Mouse (Mus musculus): ENCODE data around the gene Mov10l1. TPM values are rescaled to one million over a fixed set of nuclear protein-coding genes. Genes with fewer than 3 reads are reported as not detected.

Gene Mov10l1
- polyA plus RNA-seq, 1 experiment from 2014 or later, result 0.05 TPM

DNA sequence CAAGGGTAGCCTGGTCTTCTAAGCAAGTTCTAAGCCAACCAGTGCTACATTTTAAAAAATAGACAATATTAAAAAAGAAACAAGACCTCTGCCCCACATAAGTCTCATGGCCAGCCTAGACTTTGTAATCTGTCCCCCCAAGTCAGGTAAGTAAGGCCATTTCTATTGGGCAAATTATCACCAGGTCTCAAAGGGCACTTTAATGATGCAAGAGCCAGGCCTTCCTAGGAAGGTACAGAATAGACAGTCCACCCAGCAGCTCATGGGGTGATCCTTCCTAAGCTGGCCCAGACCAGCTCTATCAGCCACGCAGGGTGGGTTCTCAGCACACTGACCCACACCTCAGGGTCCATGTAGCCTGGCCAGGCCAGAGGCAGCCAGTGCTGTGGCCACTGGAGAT lies 101.2 kb downstream of the Mov10l1 start:
- Histone ChIP-seq H3K4me2 (no peak overlapping the region), H3K9me3 (replicated peaks) (no peaks in the 10 kb centered on the region), H3K9ac (no peak overlapping the region), H3K4me3 (replicated peaks) (no peak overlapping the region), H3K36me3 (peaks cover 77% of the 10 kb centered on the region), H3K27ac (no peak overlapping the region), H3K4me1 (peaks cover 7% of the 10 kb centered on the region), H3K27me3 (no peaks in the 10 kb centered on the region)
- WGBS, result 89% methylated on average over 1 of the region's 1 CpGs
- ATAC-seq (replicated peaks; ENCODE audit: low FRiP score), result no peak

DNA sequence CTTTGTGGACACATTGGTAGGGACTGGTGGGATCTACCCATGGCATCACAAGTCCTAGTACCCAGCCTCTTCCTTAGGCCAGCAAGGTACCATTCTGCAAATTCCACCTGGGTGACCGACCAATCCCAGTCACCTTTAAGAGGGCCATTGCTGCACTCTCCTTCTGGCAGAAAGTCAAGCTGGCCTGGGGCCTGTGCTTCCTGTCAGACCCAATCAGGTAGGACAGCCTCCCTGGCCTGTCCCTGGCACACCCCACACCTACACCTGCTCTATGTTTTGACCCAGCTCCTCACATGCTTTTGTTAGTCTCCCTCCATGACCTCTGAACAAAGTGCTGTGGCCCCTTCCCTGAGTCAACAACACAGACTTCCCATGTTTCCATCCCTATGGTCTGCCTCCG lies 102.1 kb downstream of the Mov10l1 start:
- H3K9ac ChIP-seq, result no peak overlapping the region
- no peaks in the 10 kb centered on the region for H3K27me3 ChIP-seq
- peaks cover 75% of the 10 kb centered on the region for H3K36me3 ChIP-seq
- 85% methylated on average over 2 of the region's 2 CpGs for WGBS
- H3K4me1 ChIP-seq, result peaks cover 11% of the 10 kb centered on the region
- no peak overlapping the region for H3K27ac ChIP-seq
- H3K9me3 ChIP-seq (replicated peaks), result no peaks in the 10 kb centered on the region
- no peak overlapping the region for H3K4me2 ChIP-seq
- no peak overlapping the region for H3K4me3 ChIP-seq (replicated peaks)
- no peak for ATAC-seq (replicated peaks; ENCODE audit: low FRiP score)

DNA sequence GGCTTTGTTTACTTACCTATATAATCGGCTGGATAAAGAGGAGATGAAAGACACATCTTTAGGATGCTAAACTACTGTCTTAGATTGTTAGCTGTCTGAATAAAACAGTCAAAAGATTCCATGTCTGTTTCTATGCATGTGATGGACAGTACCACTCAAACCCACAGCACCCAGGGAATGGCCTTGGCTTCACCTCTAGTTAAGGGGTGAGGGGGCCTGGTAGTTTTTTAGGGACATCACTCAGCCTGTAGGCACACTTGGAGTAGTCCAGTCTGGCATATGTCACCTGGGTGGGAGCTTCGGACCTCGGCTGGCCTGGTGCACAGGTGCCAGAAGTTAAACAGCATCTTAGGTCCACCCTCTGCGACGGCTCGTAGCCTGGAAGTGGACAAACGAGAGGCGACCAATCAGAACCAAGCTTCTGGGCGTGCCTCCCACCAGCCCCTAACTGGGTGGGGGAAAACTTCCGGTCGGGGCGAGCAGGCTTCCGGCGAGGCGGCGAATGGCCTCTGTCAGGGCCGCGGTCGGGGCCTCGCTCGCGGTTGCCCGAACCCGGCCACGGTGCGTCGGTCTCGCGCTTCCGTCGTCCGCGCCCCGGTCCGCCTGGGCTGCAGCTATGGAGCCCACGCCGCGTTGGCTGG lies 106.0 kb downstream of the Mov10l1 start, which contains the start of gene Selenoo:
Gene Selenoo (plus strand): TSS at position 478 of the 641 bp plus-strand sequence.
- WGBS, result 2% methylated on average over 38 of the region's 38 CpGs
- H3K27ac ChIP-seq, result peak within 1 kb of the TSS; percentile 89
- H3K4me2 ChIP-seq, result peak within 1 kb of the TSS; percentile 96
- peaks cover 60% of the 10 kb centered on the region for H3K36me3 ChIP-seq
- peak within 1 kb of the TSS; percentile 81 for H3K9ac ChIP-seq
- H3K9me3 ChIP-seq (replicated peaks), result no peaks in the 10 kb centered on the region
- H3K4me1 ChIP-seq, result peaks cover 21% of the 10 kb centered on the region
- peak; percentile 94 for ATAC-seq (replicated peaks; ENCODE audit: low FRiP score)
- no peaks in the 10 kb centered on the region for H3K27me3 ChIP-seq
- H3K4me3 ChIP-seq (replicated peaks), result peak within 1 kb of the TSS; percentile 65

DNA sequence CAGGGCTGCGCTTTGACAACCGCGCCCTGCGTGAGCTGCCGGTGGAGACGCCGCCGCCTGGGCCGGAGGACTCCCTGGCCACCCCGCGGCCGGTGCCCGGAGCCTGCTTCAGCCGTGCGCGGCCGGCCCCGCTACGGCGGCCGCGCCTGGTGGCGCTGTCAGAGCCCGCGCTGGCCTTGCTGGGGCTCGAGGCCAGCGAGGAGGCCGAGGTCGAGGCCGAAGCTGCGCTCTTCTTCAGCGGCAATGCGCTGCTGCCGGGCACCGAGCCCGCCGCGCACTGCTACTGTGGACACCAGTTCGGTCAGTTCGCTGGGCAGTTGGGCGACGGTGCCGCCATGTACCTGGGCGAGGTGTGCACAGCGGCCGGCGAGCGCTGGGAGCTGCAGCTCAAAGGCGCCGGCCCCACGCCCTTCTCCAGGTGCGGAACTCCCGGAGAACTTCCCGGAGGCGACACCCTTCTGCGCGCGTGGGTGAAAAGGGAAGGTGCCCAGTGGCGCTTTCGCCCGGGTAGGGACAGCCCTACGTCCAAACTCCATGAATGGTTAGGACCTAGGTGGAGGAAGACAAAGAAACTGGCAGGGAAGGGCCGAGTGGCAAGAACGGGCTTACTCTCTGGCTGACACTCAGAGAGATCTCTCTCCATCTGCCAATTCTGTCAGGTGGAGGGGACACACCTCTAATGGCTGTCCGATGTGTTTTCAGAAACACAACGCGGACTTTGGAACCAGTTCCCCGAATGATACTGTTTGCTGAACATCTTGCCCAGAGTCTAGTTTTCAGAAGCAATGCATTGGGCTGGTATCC lies 106.7 kb downstream of the Mov10l1 start:
- ATAC-seq (replicated peaks; ENCODE audit: low FRiP score), result peak; percentile 63
- peaks cover 21% of the 10 kb centered on the region for H3K4me1 ChIP-seq
- 3% methylated on average over 66 of the region's 68 CpGs for WGBS

DNA sequence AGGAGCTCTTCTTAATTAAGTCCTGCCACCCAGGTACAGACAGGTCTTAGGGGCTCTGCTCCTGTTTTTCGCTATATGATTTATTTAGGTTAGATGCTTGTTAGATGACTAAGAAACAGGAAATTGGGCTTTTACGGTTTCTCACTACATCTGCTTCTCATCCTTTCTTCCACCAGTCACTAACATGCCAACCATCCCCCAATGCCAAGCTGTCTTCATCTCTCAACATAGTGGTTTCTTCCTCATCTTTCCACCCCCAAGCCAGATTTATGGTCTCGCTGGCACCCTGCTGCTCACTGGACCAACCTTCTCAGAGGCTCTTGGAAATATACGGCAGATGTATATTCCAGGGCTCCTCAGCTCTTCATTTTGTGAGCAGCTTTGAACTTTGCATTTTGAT lies 108.0 kb downstream of the Mov10l1 start:
- peak overlapping the region; percentile 96; the same call in 1 of the 2 replicates for H3K4me2 ChIP-seq
- no peak overlapping the region for H3K4me3 ChIP-seq (replicated peaks)
- no peak for ATAC-seq (replicated peaks; ENCODE audit: low FRiP score)
- 78% methylated on average over 4 of the region's 4 CpGs for WGBS
- H3K36me3 ChIP-seq, result peaks cover 60% of the 10 kb centered on the region
- H3K27me3 ChIP-seq, result no peaks in the 10 kb centered on the region
- H3K27ac ChIP-seq, result no peak overlapping the region
- no peak overlapping the region for H3K9ac ChIP-seq
- H3K9me3 ChIP-seq (replicated peaks), result no peaks in the 10 kb centered on the region
- H3K4me1 ChIP-seq, result peaks cover 21% of the 10 kb centered on the region

More for the DNA sequence above, 106.7 kb downstream of the Mov10l1 start:
- Histone ChIP-seq H3K36me3 (peaks cover 60% of the 10 kb centered on the region), H3K27me3 (no peaks in the 10 kb centered on the region), H3K4me2 (peak overlapping the region; percentile 96), H3K9ac (peak overlapping the region; percentile 81), H3K9me3 (replicated peaks) (no peaks in the 10 kb centered on the region), H3K27ac (peak overlapping the region; percentile 89), H3K4me3 (replicated peaks) (peak overlapping the region; percentile 65)

DNA sequence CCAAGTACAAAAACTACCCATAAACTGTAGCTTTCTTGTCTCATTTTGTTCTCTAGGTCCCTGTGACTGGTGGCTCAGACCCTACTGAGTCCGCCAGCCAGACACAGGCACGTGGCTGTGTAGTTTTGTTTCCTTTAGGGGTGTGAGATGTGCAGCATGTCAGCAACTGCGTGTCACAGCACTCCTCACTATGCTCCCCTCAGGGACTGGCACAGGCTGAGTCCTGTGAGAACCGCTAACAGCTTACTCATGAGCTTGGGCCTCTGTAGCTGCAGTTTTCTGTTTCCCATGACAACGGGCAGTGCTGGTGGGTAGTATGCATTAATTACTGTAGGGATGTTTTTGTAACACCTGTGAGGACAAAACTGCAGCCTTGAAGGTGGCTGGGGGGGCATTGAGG lies 109.5 kb downstream of the Mov10l1 start:
- H3K4me2 ChIP-seq, result no peak overlapping the region
- H3K4me1 ChIP-seq, result peaks cover 21% of the 10 kb centered on the region
- 89% methylated on average over 5 of the region's 5 CpGs for WGBS
- H3K27me3 ChIP-seq, result no peaks in the 10 kb centered on the region
- no peak overlapping the region for H3K27ac ChIP-seq
- no peak overlapping the region for H3K9ac ChIP-seq
- no peak for ATAC-seq (replicated peaks; ENCODE audit: low FRiP score)
- H3K4me3 ChIP-seq (replicated peaks), result no peak overlapping the region
- peaks cover 60% of the 10 kb centered on the region for H3K36me3 ChIP-seq
- H3K9me3 ChIP-seq (replicated peaks), result no peaks in the 10 kb centered on the region

DNA sequence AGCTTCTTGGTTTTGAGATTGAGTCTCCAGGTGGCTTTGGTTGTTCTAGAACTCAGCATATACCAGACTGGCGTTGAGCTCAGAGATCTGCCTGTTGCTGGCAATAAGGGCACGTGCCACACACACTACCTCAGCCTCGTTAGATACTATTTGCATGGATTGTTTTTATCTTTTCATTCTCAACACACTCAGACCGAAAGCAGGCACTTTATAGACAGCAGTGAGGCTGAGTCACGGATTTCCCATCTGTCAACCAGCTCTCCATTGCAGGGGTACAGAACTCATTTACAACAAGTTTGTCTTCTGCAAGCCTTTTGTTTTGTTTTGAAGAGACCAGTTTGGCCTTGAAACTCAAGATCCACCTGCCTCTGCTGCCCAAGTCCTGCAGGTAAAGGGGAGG lies 114.7 kb downstream of the Mov10l1 start:
- 90% methylated on average over 5 of the region's 5 CpGs for WGBS
- Histone ChIP-seq H3K4me3 (replicated peaks) (no peak overlapping the region), H3K27me3 (no peaks in the 10 kb centered on the region), H3K9me3 (replicated peaks) (no peaks in the 10 kb centered on the region), H3K27ac (no peak overlapping the region), H3K9ac (no peak overlapping the region), H3K36me3 (peaks cover 100% of the 10 kb centered on the region), H3K4me2 (no peak overlapping the region), H3K4me1 (no peaks in the 10 kb centered on the region)
- ATAC-seq (replicated peaks; ENCODE audit: low FRiP score), result no peak

DNA sequence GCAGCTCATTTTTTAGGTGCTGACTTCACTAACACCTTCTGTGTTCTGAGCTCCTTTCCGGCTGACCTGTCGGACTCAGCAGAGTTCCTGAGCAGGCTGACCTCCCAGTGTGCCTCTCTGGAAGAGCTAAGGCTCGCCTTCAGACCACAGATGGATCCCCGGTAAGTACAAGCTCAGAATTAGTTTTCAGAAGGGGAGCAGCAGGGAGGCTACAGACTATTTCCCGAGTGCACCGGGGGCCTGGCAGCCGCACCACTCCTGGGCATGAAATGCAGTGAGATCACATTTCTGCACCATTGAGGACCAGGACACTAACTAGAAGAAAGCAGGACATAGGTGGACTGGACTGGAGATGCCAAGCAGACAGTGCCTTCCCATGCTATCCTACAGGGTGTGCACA lies 115.9 kb downstream of the Mov10l1 start:
- Histone ChIP-seq H3K4me3 (replicated peaks) (no peak overlapping the region), H3K27me3 (no peaks in the 10 kb centered on the region), H3K4me1 (no peaks in the 10 kb centered on the region), H3K9me3 (replicated peaks) (no peaks in the 10 kb centered on the region), H3K4me2 (no peak overlapping the region), H3K9ac (no peak overlapping the region), H3K27ac (no peak overlapping the region), H3K36me3 (peaks cover 100% of the 10 kb centered on the region)
- 92% methylated on average over 7 of the region's 7 CpGs for WGBS
- ATAC-seq (replicated peaks; ENCODE audit: low FRiP score), result no peak

DNA sequence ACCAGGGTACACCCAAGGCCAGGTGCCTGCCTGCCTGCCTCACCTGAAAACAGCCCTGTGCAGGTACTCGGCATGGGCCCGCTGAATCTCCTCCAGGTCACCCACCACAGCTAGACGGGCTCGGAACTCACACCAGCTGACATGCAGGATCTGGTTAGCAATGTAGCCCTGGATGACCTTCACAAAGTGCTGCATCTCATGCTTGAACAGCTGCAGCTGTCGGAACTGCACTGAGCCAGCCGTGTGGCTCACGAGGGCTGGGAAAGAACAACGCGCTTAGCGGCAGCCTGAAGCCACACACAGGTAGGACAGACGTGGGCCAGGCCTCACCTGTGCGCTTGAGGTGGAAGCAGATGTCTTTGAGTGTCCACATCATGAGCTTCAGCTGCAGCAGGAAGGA lies 118.1 kb downstream of the Mov10l1 start:
- H3K9ac ChIP-seq, result no peak overlapping the region
- peaks cover 100% of the 10 kb centered on the region for H3K36me3 ChIP-seq
- H3K4me3 ChIP-seq (replicated peaks), result no peak overlapping the region
- no peak overlapping the region for H3K4me2 ChIP-seq
- no peaks in the 10 kb centered on the region for H3K4me1 ChIP-seq
- WGBS, result 88% methylated on average over 12 of the region's 12 CpGs
- H3K9me3 ChIP-seq (replicated peaks), result no peaks in the 10 kb centered on the region
- H3K27ac ChIP-seq, result no peak overlapping the region
- H3K27me3 ChIP-seq, result no peaks in the 10 kb centered on the region
- no peak for ATAC-seq (replicated peaks; ENCODE audit: low FRiP score)

DNA sequence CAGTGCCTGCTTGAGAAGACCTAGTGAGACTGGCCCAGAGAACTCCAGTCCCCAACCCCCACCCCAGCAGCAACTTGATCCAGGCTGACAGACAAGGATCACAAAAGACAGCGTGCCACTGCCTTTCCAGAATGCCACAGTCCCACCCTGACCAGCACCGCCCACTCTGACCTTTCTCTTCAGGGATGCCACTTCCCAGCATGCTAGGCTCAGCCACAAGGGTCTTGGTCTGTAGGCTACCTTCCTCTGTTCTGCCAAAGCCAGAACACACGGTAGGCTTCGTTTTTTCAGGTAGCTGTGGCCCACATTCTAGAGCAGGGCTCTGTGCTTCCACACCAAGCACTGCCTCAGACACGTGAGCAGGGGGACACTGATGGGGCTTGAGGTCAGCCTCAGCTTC lies 119.9 kb downstream of the Mov10l1 start:
- Histone ChIP-seq H3K27ac (no peak overlapping the region), H3K4me3 (replicated peaks) (no peak overlapping the region), H3K4me1 (no peaks in the 10 kb centered on the region), H3K9me3 (replicated peaks) (no peaks in the 10 kb centered on the region), H3K4me2 (no peak overlapping the region), H3K36me3 (peaks cover 100% of the 10 kb centered on the region), H3K9ac (no peak overlapping the region), H3K27me3 (no peaks in the 10 kb centered on the region)
- ATAC-seq (replicated peaks; ENCODE audit: low FRiP score), result 0 out of 2 replicates have a peak, but pooled peaks have one; percentile 9
- WGBS, result 75% methylated on average over 5 of the region's 5 CpGs

DNA sequence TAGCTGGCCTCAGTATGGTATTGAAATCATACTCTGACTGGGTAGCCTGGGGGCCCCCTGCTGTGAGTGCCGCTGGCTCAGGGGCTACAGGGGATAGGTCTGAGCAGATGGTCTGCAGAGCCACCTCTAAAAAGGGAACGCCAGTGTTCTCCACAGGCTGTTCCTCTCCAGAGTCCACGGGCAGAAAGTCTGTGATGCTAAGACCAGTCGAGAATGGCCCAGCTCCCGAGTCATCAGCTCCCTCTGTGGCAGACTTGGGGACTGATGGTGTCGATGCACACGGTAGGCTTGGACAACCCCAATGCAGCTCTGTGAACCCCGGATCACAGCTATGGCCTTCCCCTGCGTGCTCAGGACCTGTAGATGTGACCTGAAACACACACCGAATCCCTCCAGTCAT lies 121.2 kb downstream of the Mov10l1 start:
- H3K4me1 ChIP-seq, result no peaks in the 10 kb centered on the region
- no peak overlapping the region for H3K4me3 ChIP-seq (replicated peaks)
- H3K36me3 ChIP-seq, result peaks cover 100% of the 10 kb centered on the region
- ATAC-seq (replicated peaks; ENCODE audit: low FRiP score), result no peak
- H3K9ac ChIP-seq, result no peak overlapping the region
- H3K4me2 ChIP-seq, result no peak overlapping the region
- H3K9me3 ChIP-seq (replicated peaks), result no peaks in the 10 kb centered on the region
- H3K27ac ChIP-seq, result no peak overlapping the region
- H3K27me3 ChIP-seq, result no peaks in the 10 kb centered on the region
- WGBS, result 91% methylated on average over 10 of the region's 10 CpGs

DNA sequence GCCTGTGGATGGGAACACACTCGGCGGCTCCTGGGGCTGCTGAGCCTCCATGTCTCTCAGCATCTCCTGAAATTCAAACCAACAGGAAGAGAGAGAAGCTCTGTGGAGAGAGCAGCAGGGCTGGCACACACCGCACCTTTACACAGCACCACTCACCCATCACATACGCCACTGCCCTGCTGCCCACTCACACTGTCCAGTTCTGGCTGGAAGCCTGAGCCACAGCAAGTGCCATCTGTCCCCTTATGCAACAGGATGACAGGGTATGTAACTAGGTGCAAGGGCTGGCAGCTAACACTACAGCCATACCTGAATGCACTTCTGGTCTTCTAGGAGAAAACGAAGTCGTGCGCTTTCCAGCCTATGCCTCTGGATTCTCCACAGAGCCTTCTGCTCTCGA lies 121.7 kb downstream of the Mov10l1 start:
- Histone ChIP-seq H3K4me2 (no peak overlapping the region), H3K4me3 (replicated peaks) (no peak overlapping the region), H3K27me3 (no peaks in the 10 kb centered on the region), H3K9ac (no peak overlapping the region), H3K4me1 (no peaks in the 10 kb centered on the region), H3K27ac (no peak overlapping the region), H3K36me3 (peaks cover 100% of the 10 kb centered on the region), H3K9me3 (replicated peaks) (no peaks in the 10 kb centered on the region)
- ATAC-seq (replicated peaks; ENCODE audit: low FRiP score), result no peak
- 94% methylated on average over 8 of the region's 8 CpGs for WGBS
